8 mouse cellular contexts compared by ENCODE assay signal in genomic region chr11:85353819-85354218, GRCm38 (mm10). TPM values are rescaled to one million over a fixed set of nuclear protein-coding genes. Genes with fewer than 3 reads are reported as not detected.
DNase-seq lines count a peak whose midpoint lies in the region; ATAC-seq and TF ChIP-seq lines count a peak whose summit lies in the region.

No protein-coding gene starts in this region.

- no peak for TF ChIP-seq CTCF in bone marrow, adult 2 months (IDR thresholded peaks at IDR 0.05; ENCODE audit: control insufficient read depth, insufficient read depth, low read length)

- no peaks in the 10 kb centered on the region for H3K9me3 ChIP-seq in heart, embryonic 15.5 days (replicated peaks)
- no peaks in the 10 kb centered on the region for H3K9me3 ChIP-seq in hindbrain, embryonic 15.5 days
- no peaks in the 10 kb centered on the region for H3K9me3 ChIP-seq in midbrain, embryonic 13.5 days

- H3K36me3 ChIP-seq in heart, embryonic 15.5 days = no peaks in the 10 kb centered on the region
- H3K36me3 ChIP-seq in hindbrain, embryonic 15.5 days = no peaks in the 10 kb centered on the region; the same call in 1 of the 2 replicates
- peaks cover under 1% of the 10 kb centered on the region; the same call in 1 of the 2 replicates for H3K36me3 ChIP-seq in midbrain, embryonic 13.5 days

- DNase-seq in heart, adult 18-20 months = no peak
- DNase-seq in B cell, adult 2 months = no peak
- DNase-seq in layer of hippocampus, adult 9-11 months = no peak
- no peak for DNase-seq in cerebellum, postnatal 25 days

- peak overlapping the region; percentile 88 for H3K4me3 ChIP-seq in heart, embryonic 15.5 days
- peak overlapping the region; percentile 90 for H3K4me3 ChIP-seq in bone marrow, adult 2 months (replicated peaks; ENCODE audit: control insufficient read depth, low read depth, low read length)
- peak overlapping the region; percentile 67 for H3K4me3 ChIP-seq in hindbrain, embryonic 15.5 days
- H3K4me3 ChIP-seq in midbrain, embryonic 13.5 days (replicated peaks) = peak overlapping the region; percentile 71

- H3K27ac ChIP-seq in heart, embryonic 15.5 days = peak overlapping the region; percentile 75; the same call in 1 of the 2 replicates
- no peak overlapping the region for H3K27ac ChIP-seq in bone marrow, adult 2 months (ENCODE audit: control insufficient read depth, insufficient read depth, low read depth, low read length, poor library complexity)
- H3K27ac ChIP-seq in hindbrain, embryonic 15.5 days (replicated peaks) = no peak overlapping the region
- H3K27ac ChIP-seq in midbrain, embryonic 13.5 days = no peak overlapping the region

- H3K27me3 ChIP-seq in heart, embryonic 15.5 days = no peaks in the 10 kb centered on the region
- no peaks in the 10 kb centered on the region for H3K27me3 ChIP-seq in hindbrain, embryonic 15.5 days
- no peaks in the 10 kb centered on the region for H3K27me3 ChIP-seq in midbrain, embryonic 13.5 days

- WGBS in heart, embryonic 15.5 days = 63% methylated on average over 4 of the region's 4 CpGs
- 48% methylated on average over 4 of the region's 4 CpGs for WGBS in bone marrow, adult 2 months
- 77% methylated on average over 4 of the region's 4 CpGs for WGBS in hindbrain, embryonic 15.5 days
- WGBS in midbrain, embryonic 13.5 days = 77% methylated on average over 4 of the region's 4 CpGs

- H3K9ac ChIP-seq in heart, embryonic 15.5 days = peak overlapping the region; percentile 72; the same call in 1 of the 2 replicates
- no peak overlapping the region for H3K9ac ChIP-seq in hindbrain, embryonic 15.5 days
- peak overlapping the region; percentile 79 for H3K9ac ChIP-seq in midbrain, embryonic 13.5 days (replicated peaks)

- no peak for ATAC-seq in heart, embryonic 15.5 days (replicated peaks; ENCODE audit: insufficient number of reproducible peaks, insufficient read depth, low FRiP score, low read depth)
- ATAC-seq in hindbrain, embryonic 15.5 days (ENCODE audit: low FRiP score, low read depth) = no peak
- ATAC-seq in midbrain, embryonic 13.5 days = no peak

- peak overlapping the region; percentile 70 for H3K4me2 ChIP-seq in heart, embryonic 15.5 days
- H3K4me2 ChIP-seq in hindbrain, embryonic 15.5 days = peak overlapping the region; percentile 81
- H3K4me2 ChIP-seq in midbrain, embryonic 13.5 days (replicated peaks) = peak overlapping the region; percentile 89

- TF ChIP-seq POLR2A in bone marrow, adult 2 months (IDR thresholded peaks at IDR 0.05; ENCODE audit: borderline replicate concordance, control insufficient read depth, low read depth, low read length) = no peak

- peaks cover 8% of the 10 kb centered on the region for H3K4me1 ChIP-seq in heart, embryonic 15.5 days (replicated peaks)
- H3K4me1 ChIP-seq in bone marrow, adult 2 months (ENCODE audit: control insufficient read depth, insufficient read depth, low read length) = no peaks in the 10 kb centered on the region
- peaks cover 12% of the 10 kb centered on the region for H3K4me1 ChIP-seq in hindbrain, embryonic 15.5 days (replicated peaks)
- peaks cover 11% of the 10 kb centered on the region for H3K4me1 ChIP-seq in midbrain, embryonic 13.5 days (replicated peaks)

RNA-seq across cellular contexts. Expression of gene Bcas3, which starts 0.9 kb away (rescaled TPM):
- polyA plus RNA-seq in heart, embryonic 15.5 days (2015; fragmentation: Nextera tagmentation; extraction: Ambion mirVana) = 16.6 and 18.8 TPM in 2 replicates
- total RNA-seq in heart, adult 18-20 months (2021) = 10 to 100 TPM; 33.6 to 40.6 TPM
- 19.5 and 21.1 TPM in 2 replicates for polyA plus RNA-seq in bone marrow, adult 2 months (2011; ENCODE audit: insufficient read depth, insufficient read length, low replicate concordance, missing spikeins)
- polyA plus RNA-seq in hindbrain, embryonic 15.5 days (2015; fragmentation: Nextera tagmentation; extraction: Ambion mirVana) = 31.3 and 31.9 TPM in 2 replicates
- 28.5 and 34.8 TPM in 2 replicates for polyA plus RNA-seq in midbrain, embryonic 13.5 days (2015; fragmentation: Nextera tagmentation; extraction: Ambion mirVana)

RNA-seq across cellular contexts. Expression of gene Ppm1d, which starts 42.8 kb away (rescaled TPM):
- 12.5 and 14.4 TPM in 2 replicates for polyA plus RNA-seq in heart, embryonic 15.5 days (2015; fragmentation: Nextera tagmentation; extraction: Ambion mirVana)
- 1 to 10 TPM; 6.0 to 8.7 TPM for total RNA-seq in heart, adult 18-20 months (2021)
- 23.8 and 27.4 TPM in 2 replicates for polyA plus RNA-seq in bone marrow, adult 2 months (2011; ENCODE audit: insufficient read depth, insufficient read length, low replicate concordance, missing spikeins)
- polyA plus RNA-seq in hindbrain, embryonic 15.5 days (2015; fragmentation: Nextera tagmentation; extraction: Ambion mirVana) = 16.8 and 17.2 TPM in 2 replicates
- 21.1 and 22.8 TPM in 2 replicates for polyA plus RNA-seq in midbrain, embryonic 13.5 days (2015; fragmentation: Nextera tagmentation; extraction: Ambion mirVana)
